Mouse (Mus musculus): Measurements from ENCODE around the gene Mef2c. TPM values are rescaled to one million over a fixed set of nuclear protein-coding genes. Genes with fewer than 3 reads are reported as not detected.
A peak's percentile ranks its signal among the peaks of the same experiment; 100 is the strongest.

The Mef2c gene
- total and polyA plus RNA-seq, 2 experiments from 2014 or later, result 69.0 to 81.9 TPM

DNA sequence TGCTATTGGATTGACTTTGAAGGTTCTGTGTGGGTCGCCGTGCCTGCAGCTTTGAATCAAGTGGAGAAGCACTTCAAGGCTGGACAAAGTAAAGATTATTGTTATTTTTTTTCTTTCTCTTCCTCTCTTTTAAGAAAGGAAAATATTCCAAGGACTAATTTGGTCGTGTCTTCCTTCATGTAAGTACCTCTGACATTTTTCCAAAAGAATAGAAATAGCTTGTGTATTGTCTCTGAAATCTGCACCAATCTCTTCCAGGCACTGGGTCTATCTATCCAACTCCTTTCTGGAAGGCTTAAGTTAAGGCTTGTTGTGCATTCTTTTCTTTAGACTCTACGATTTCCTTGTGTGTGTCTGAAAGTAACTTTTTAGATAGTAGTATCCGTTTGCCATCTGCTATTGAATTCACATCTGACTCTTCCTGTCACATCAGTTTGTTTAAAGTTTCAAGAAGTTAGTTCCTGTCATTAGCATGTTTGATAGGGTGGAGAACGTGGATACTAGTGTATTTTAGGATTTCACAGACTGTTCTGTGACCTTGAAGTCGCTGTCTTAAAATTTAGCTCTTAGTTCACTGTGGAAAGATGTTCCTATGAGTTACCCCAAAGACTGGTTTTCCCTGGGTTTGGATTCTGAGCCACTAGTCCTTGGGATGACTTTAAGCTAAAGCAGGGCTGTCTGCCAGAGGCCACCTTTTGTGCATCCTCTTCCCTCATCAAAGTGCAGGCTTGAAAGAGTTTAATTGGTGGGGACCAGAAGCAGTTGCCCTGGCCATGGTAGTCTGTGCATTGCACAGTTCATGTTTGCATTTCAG is 21.3 kb downstream of the Mef2c start:
- H3K4me1 ChIP-seq (ENCODE audit: control insufficient read depth, insufficient read depth), result peaks cover 9% of the 10 kb centered on the region
- TF ChIP-seq CTCF (IDR thresholded peaks at IDR 0.05; ENCODE audit: low read depth), result no peak
- TF ChIP-seq EP300 (IDR thresholded peaks at IDR 0.05; ENCODE audit: low read depth), result no peak
- peak overlapping the region; percentile 99 for H3K27ac ChIP-seq (ENCODE audit: low read depth)
- H3K27me3 ChIP-seq (ENCODE audit: control insufficient read depth, insufficient read depth, low read length), result no peaks in the 10 kb centered on the region
- peak overlapping the region; percentile 81 for H3K9ac ChIP-seq (replicated peaks; ENCODE audit: low read depth, low read length)
- ATAC-seq (ENCODE audit: insufficient read depth, low read depth) (no peak), DNase-seq (ENCODE audit: low spot score) (no peak)
- no peaks in the 10 kb centered on the region for H3K9me3 ChIP-seq (replicated peaks; ENCODE audit: control insufficient read depth, low read length)
- under 1% methylated on average over 7 of the region's 7 CpGs for WGBS
- no peaks in the 10 kb centered on the region for H3K36me3 ChIP-seq (replicated peaks; ENCODE audit: control insufficient read depth, insufficient read depth, low read length)
- peak overlapping the region; percentile 67 for H3K4me2 ChIP-seq (ENCODE audit: low read depth, low read length)
- peak overlapping the region; percentile 84 for H3K4me3 ChIP-seq (ENCODE audit: low read depth, low read length)

- no peaks in the 10 kb centered on the region for H3K36me3 ChIP-seq (replicated peaks; ENCODE audit: control insufficient read depth, insufficient read depth, low read length)
- no peaks in the 10 kb centered on the region for H3K9me3 ChIP-seq (replicated peaks; ENCODE audit: control insufficient read depth, low read length)
- no peak for ATAC-seq (ENCODE audit: insufficient read depth, low read depth)
- peak overlapping the region; percentile 84 for H3K4me3 ChIP-seq (ENCODE audit: low read depth, low read length)
- H3K4me2 ChIP-seq (ENCODE audit: low read depth, low read length), result peak overlapping the region; percentile 67
- peaks cover 13% of the 10 kb centered on the region for H3K4me1 ChIP-seq (ENCODE audit: control insufficient read depth, insufficient read depth)
- TF ChIP-seq EP300 (IDR thresholded peaks at IDR 0.05; ENCODE audit: low read depth), result no peak
- TF ChIP-seq CTCF (IDR thresholded peaks at IDR 0.05; ENCODE audit: low read depth), result no peak
- WGBS, result 8% methylated on average over 2 of the region's 2 CpGs
- DNase-seq (ENCODE audit: low spot score), result no peak
- peak overlapping the region; percentile 81 for H3K9ac ChIP-seq (replicated peaks; ENCODE audit: low read depth, low read length)
- peak overlapping the region; percentile 99 for H3K27ac ChIP-seq (ENCODE audit: low read depth)
- no peaks in the 10 kb centered on the region for H3K27me3 ChIP-seq (ENCODE audit: control insufficient read depth, insufficient read depth, low read length)
Observed at GRCm38 (mm10) chr13:83525716-83526005, 21.8 kb downstream of the Mef2c start.

GRCm38 (mm10) chr13:83526066-83526465 is 22.2 kb downstream of the Mef2c start:
- Histone ChIP-seq H3K4me1 (ENCODE audit: control insufficient read depth, insufficient read depth) (peaks cover 13% of the 10 kb centered on the region), H3K36me3 (replicated peaks; ENCODE audit: control insufficient read depth, insufficient read depth, low read length) (no peaks in the 10 kb centered on the region), H3K9ac (replicated peaks; ENCODE audit: low read depth, low read length) (peak overlapping the region; percentile 81), H3K27ac (ENCODE audit: low read depth) (peak overlapping the region; percentile 99), H3K27me3 (ENCODE audit: control insufficient read depth, insufficient read depth, low read length) (no peaks in the 10 kb centered on the region), H3K4me2 (ENCODE audit: low read depth, low read length) (peak overlapping the region; percentile 67), H3K4me3 (ENCODE audit: low read depth, low read length) (peak overlapping the region; percentile 84), H3K9me3 (replicated peaks; ENCODE audit: control insufficient read depth, low read length) (no peaks in the 10 kb centered on the region)
- TF ChIP-seq CTCF (IDR thresholded peaks at IDR 0.05; ENCODE audit: low read depth), result no peak
- no peak for TF ChIP-seq EP300 (IDR thresholded peaks at IDR 0.05; ENCODE audit: low read depth)
- WGBS, result 3% methylated on average over 6 of the region's 6 CpGs
- DNase-seq (ENCODE audit: low spot score) (no peak), ATAC-seq (ENCODE audit: insufficient read depth, low read depth) (no peak)

GRCm38 (mm10) chr13:83527921-83528320 is 24.1 kb downstream of the Mef2c start:
- H3K9ac ChIP-seq (replicated peaks; ENCODE audit: low read depth, low read length), result no peak overlapping the region
- no peak for DNase-seq (ENCODE audit: low spot score)
- H3K27me3 ChIP-seq (ENCODE audit: control insufficient read depth, insufficient read depth, low read length), result no peaks in the 10 kb centered on the region
- no peak overlapping the region for H3K27ac ChIP-seq (ENCODE audit: low read depth)
- H3K4me1 ChIP-seq (ENCODE audit: control insufficient read depth, insufficient read depth), result peaks cover 13% of the 10 kb centered on the region
- no peaks in the 10 kb centered on the region for H3K9me3 ChIP-seq (replicated peaks; ENCODE audit: control insufficient read depth, low read length)
- no peaks in the 10 kb centered on the region for H3K36me3 ChIP-seq (replicated peaks; ENCODE audit: control insufficient read depth, insufficient read depth, low read length)
- WGBS, result 30% methylated on average over 9 of the region's 9 CpGs
- no peak for TF ChIP-seq CTCF (IDR thresholded peaks at IDR 0.05; ENCODE audit: low read depth)
- TF ChIP-seq EP300 (IDR thresholded peaks at IDR 0.05; ENCODE audit: low read depth), result no peak
- no peak for ATAC-seq (ENCODE audit: insufficient read depth, low read depth)
- H3K4me2 ChIP-seq (ENCODE audit: low read depth, low read length), result peak overlapping the region; percentile 48
- peak overlapping the region; percentile 28 for H3K4me3 ChIP-seq (ENCODE audit: low read depth, low read length)

DNA sequence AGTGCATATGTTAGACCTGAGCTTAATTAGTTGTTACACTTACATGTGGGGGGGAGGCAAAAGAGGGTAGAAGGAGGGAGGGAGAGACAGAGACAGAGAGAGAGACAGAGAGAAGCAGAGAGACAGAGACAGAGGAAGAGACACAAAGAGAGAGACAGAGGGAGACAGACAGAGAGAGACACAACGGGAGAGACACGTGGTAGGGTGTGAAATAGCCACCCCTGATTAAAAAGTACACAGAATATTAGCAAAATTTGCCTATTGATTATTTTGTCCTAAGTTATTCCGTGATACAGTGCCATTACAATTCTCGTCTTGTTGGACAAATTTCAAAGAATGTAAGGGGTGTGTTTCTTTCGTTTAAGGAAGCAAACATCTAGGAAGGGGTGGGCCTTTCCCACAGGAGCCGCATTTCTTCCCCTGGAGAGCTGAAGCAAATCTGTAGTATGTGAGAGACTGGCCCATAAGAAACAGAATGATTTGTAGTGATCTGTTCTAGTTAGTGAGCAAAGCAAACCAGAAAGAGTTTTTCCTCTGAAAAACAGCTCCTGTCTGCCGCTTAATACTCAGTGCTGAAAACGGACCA is 26.0 kb downstream of the Mef2c start:
- Histone ChIP-seq H3K9me3 (replicated peaks; ENCODE audit: control insufficient read depth, low read length) (no peaks in the 10 kb centered on the region), H3K9ac (replicated peaks; ENCODE audit: low read depth, low read length) (no peak overlapping the region), H3K27ac (ENCODE audit: low read depth) (peak overlapping the region; percentile 43), H3K4me3 (ENCODE audit: low read depth, low read length) (peak overlapping the region; percentile 26), H3K4me2 (ENCODE audit: low read depth, low read length) (peak overlapping the region; percentile 52), H3K27me3 (ENCODE audit: control insufficient read depth, insufficient read depth, low read length) (no peaks in the 10 kb centered on the region), H3K4me1 (ENCODE audit: control insufficient read depth, insufficient read depth) (peaks cover 13% of the 10 kb centered on the region), H3K36me3 (replicated peaks; ENCODE audit: control insufficient read depth, insufficient read depth, low read length) (no peaks in the 10 kb centered on the region)
- TF ChIP-seq CTCF (IDR thresholded peaks at IDR 0.05; ENCODE audit: low read depth) (no peak), EP300 (IDR thresholded peaks at IDR 0.05; ENCODE audit: low read depth) (no peak)
- no peak for DNase-seq (ENCODE audit: low spot score)
- 43% methylated on average over 8 of the region's 8 CpGs for WGBS
- ATAC-seq (ENCODE audit: insufficient read depth, low read depth), result no peak

All from heart, postnatal 0 days (tissue).